In the genomic region with DNA sequence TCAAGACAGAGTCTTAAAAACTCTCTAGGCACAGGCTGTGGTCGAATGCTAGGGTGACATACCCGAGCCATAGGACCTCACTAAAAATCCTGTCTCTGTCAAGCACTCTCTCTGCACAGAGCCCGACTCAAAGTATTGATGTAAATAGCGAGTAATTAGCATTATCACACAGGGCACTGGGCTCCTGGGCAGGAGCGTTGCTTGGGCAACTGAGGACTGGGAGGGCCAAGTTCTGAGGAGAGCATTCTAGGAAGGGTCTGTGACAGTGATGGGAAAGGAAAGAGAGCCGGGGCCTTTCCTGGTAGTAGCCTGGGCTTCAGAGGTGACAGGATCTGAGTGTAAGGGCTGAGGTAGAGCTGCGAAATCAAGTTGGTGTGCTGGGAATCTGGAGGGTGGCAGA, we compare ENCODE assay signal across 12 mouse cellular contexts. TPM values are rescaled to one million over a fixed set of nuclear protein-coding genes. Genes with fewer than 3 reads are reported as not detected.
DNase-seq lines count a peak whose midpoint lies in the region; ATAC-seq and TF ChIP-seq lines count a peak whose summit lies in the region.
"Had no signal": no experiment of that assay in that cellular context is flagged by ENCODE, and none has a peak within 500 bp of the region (broad histone marks: within the 10 kb centered on the region; RNA-seq: fewer than 3 reads in every experiment).

No protein-coding gene starts in this region.

- no peak for DNase-seq in lung, embryonic 14.5 days
- no peak for DNase-seq in lung, postnatal 14 days
- no peak for DNase-seq in spleen, postnatal 4 days (ENCODE audit: low spot score in 2 of 2)
- DNase-seq in yolk sac, embryonic 10.5 days (ENCODE audit: low spot score) = no peak
- no peak for DNase-seq in c-Kit-positive CD71-positive TER-119-positive erythroid progenitor cells, embryonic 14.5 days (ENCODE audit: low spot score)
- DNase-seq: gastrocnemius, postnatal 36 days; spleen, adult 18-20 months had no signal

- WGBS in lung, embryonic 14.5 days = 56% methylated on average over 7 of the region's 7 CpGs
- 8% methylated on average over 7 of the region's 7 CpGs for WGBS in forebrain, embryonic 15.5 days
- WGBS in limb, embryonic 12.5 days = 36% methylated on average over 7 of the region's 7 CpGs
- 19% methylated on average over 7 of the region's 7 CpGs for WGBS in neural tube, embryonic 15.5 days

- peaks cover 21% of the 10 kb centered on the region for H3K4me1 ChIP-seq in lung, embryonic 14.5 days (ENCODE audit: insufficient read depth)
- H3K4me1 ChIP-seq in forebrain, embryonic 15.5 days = peaks cover 68% of the 10 kb centered on the region
- H3K4me1 ChIP-seq in limb, embryonic 12.5 days (replicated peaks) = peaks cover 63% of the 10 kb centered on the region
- H3K4me1 ChIP-seq in neural tube, embryonic 15.5 days = peaks cover 69% of the 10 kb centered on the region

- H3K4me3 ChIP-seq in lung, embryonic 14.5 days (ENCODE audit: low read depth, low read length) = no peak overlapping the region
- peak overlapping the region; percentile 74 for H3K4me3 ChIP-seq in forebrain, embryonic 15.5 days
- no peak overlapping the region for H3K4me3 ChIP-seq in limb, embryonic 12.5 days (replicated peaks)
- peak overlapping the region; percentile 80 for H3K4me3 ChIP-seq in neural tube, embryonic 15.5 days (replicated peaks)
- H3K4me3 ChIP-seq: liver, embryonic 15.5 days had no signal

- no peaks in the 10 kb centered on the region for H3K9me3 ChIP-seq in lung, embryonic 14.5 days (ENCODE audit: low read depth, low read length)
- no peaks in the 10 kb centered on the region for H3K9me3 ChIP-seq in forebrain, embryonic 15.5 days
- no peaks in the 10 kb centered on the region for H3K9me3 ChIP-seq in limb, embryonic 12.5 days
- no peaks in the 10 kb centered on the region for H3K9me3 ChIP-seq in neural tube, embryonic 15.5 days (replicated peaks)
- H3K9me3 ChIP-seq: liver, embryonic 15.5 days had no signal

- no peak overlapping the region for H3K9ac ChIP-seq in lung, embryonic 14.5 days
- H3K9ac ChIP-seq in forebrain, embryonic 15.5 days (replicated peaks) = peak overlapping the region; percentile 86
- no peak overlapping the region for H3K9ac ChIP-seq in limb, embryonic 12.5 days (replicated peaks)
- peak overlapping the region; percentile 82 for H3K9ac ChIP-seq in neural tube, embryonic 15.5 days (replicated peaks)
- H3K9ac ChIP-seq: liver, embryonic 15.5 days had no signal

- H3K36me3 ChIP-seq in lung, embryonic 14.5 days (ENCODE audit: insufficient read depth) = no peaks in the 10 kb centered on the region
- peaks cover 7% of the 10 kb centered on the region for H3K36me3 ChIP-seq in forebrain, embryonic 15.5 days
- peaks cover 4% of the 10 kb centered on the region for H3K36me3 ChIP-seq in limb, embryonic 12.5 days
- H3K36me3 ChIP-seq in neural tube, embryonic 15.5 days = peaks cover 4% of the 10 kb centered on the region
- H3K36me3 ChIP-seq: liver, embryonic 15.5 days had no signal

- peak overlapping the region; percentile 79; the same call in 1 of the 2 replicates for H3K4me2 ChIP-seq in lung, embryonic 14.5 days
- H3K4me2 ChIP-seq in forebrain, embryonic 15.5 days (replicated peaks) = peak overlapping the region; percentile 97
- H3K4me2 ChIP-seq in limb, embryonic 12.5 days = peak overlapping the region; percentile 98; the same call in 1 of the 2 replicates
- peak overlapping the region; percentile 71 for H3K4me2 ChIP-seq in neural tube, embryonic 15.5 days

- no peak for ATAC-seq in lung, embryonic 14.5 days (ENCODE audit: insufficient read depth)
- no peak for ATAC-seq in forebrain, embryonic 15.5 days (replicated peaks)
- ATAC-seq in limb, embryonic 12.5 days (ENCODE audit: insufficient number of reproducible peaks, insufficient read depth, low FRiP score, low TSS enrichment, low read depth) = no peak
- no peak for ATAC-seq in neural tube, embryonic 15.5 days (ENCODE audit: low FRiP score)
- ATAC-seq: intestine, postnatal 0 days had no signal

- H3K27me3 ChIP-seq in lung, embryonic 14.5 days (ENCODE audit: insufficient read depth, low read length) = peaks cover 15% of the 10 kb centered on the region; the same call in 1 of the 2 replicates
- no peaks in the 10 kb centered on the region for H3K27me3 ChIP-seq in forebrain, embryonic 15.5 days
- peaks cover 17% of the 10 kb centered on the region; the same call in 1 of the 2 replicates for H3K27me3 ChIP-seq in limb, embryonic 12.5 days
- H3K27me3 ChIP-seq in neural tube, embryonic 15.5 days (replicated peaks) = no peaks in the 10 kb centered on the region

- no peak for TF ChIP-seq CTCF in lung, embryonic 14.5 days (IDR thresholded peaks at IDR 0.05; ENCODE audit: low read depth)

- no peak overlapping the region for H3K27ac ChIP-seq in lung, embryonic 14.5 days (ENCODE audit: low read depth)
- H3K27ac ChIP-seq in forebrain, embryonic 15.5 days (replicated peaks) = peak overlapping the region; percentile 89
- H3K27ac ChIP-seq in limb, embryonic 12.5 days = no peak overlapping the region
- H3K27ac ChIP-seq in neural tube, embryonic 15.5 days (replicated peaks) = peak overlapping the region; percentile 89
- H3K27ac ChIP-seq: liver, embryonic 15.5 days had no signal

RNA-seq across cellular contexts. Expression of gene Dpf1, which starts 2.4 kb away (rescaled TPM):
- 13.5 and 14.7 TPM in 2 replicates for polyA plus RNA-seq in lung, embryonic 14.5 days (2014; fragmentation: Nextera tagmentation; extraction: Ambion mirVana)
- 240 and 243 TPM in 2 replicates for polyA plus RNA-seq in forebrain, embryonic 15.5 days (2015; fragmentation: Nextera tagmentation; extraction: Ambion mirVana)
- polyA plus RNA-seq in limb, embryonic 12.5 days (2016; fragmentation: Nextera tagmentation; extraction: Ambion mirVana) = 22.4 and 23.7 TPM in 2 replicates
- polyA plus RNA-seq in neural tube, embryonic 15.5 days (2015; fragmentation: Nextera tagmentation; extraction: Ambion mirVana) = 148 and 198 TPM in 2 replicates

RNA-seq across cellular contexts. Expression of gene Ppp1r14a, which starts 17.0 kb away (rescaled TPM):
- polyA plus RNA-seq in lung, embryonic 14.5 days (2014; fragmentation: Nextera tagmentation; extraction: Ambion mirVana) = 114 and 127 TPM in 2 replicates
- 6.5 and 8.7 TPM in 2 replicates for polyA plus RNA-seq in forebrain, embryonic 15.5 days (2015; fragmentation: Nextera tagmentation; extraction: Ambion mirVana)
- polyA plus RNA-seq in limb, embryonic 12.5 days (2016; fragmentation: Nextera tagmentation; extraction: Ambion mirVana) = 7.6 and 8.0 TPM in 2 replicates
- polyA plus RNA-seq in neural tube, embryonic 15.5 days (2015; fragmentation: Nextera tagmentation; extraction: Ambion mirVana) = 2.8 and 13.3 TPM in 2 replicates

RNA-seq across cellular contexts. Expression of gene Spint2, which starts 24.4 kb away (rescaled TPM):
- polyA plus RNA-seq in lung, embryonic 14.5 days (2014; fragmentation: Nextera tagmentation; extraction: Ambion mirVana) = 243 and 265 TPM in 2 replicates
- 43.8 and 48.8 TPM in 2 replicates for polyA plus RNA-seq in forebrain, embryonic 15.5 days (2015; fragmentation: Nextera tagmentation; extraction: Ambion mirVana)
- 106 and 107 TPM in 2 replicates for polyA plus RNA-seq in limb, embryonic 12.5 days (2016; fragmentation: Nextera tagmentation; extraction: Ambion mirVana)
- 62.7 and 140 TPM in 2 replicates for polyA plus RNA-seq in neural tube, embryonic 15.5 days (2015; fragmentation: Nextera tagmentation; extraction: Ambion mirVana)

RNA-seq across cellular contexts. Expression of gene 2200002D01Rik, which starts 57.8 kb away (rescaled TPM):
- 4.6 and 4.7 TPM in 2 replicates for polyA plus RNA-seq in lung, embryonic 14.5 days (2014; fragmentation: Nextera tagmentation; extraction: Ambion mirVana)
- polyA plus RNA-seq in forebrain, embryonic 15.5 days (2015; fragmentation: Nextera tagmentation; extraction: Ambion mirVana) = 0.95 TPM in 1 of 2 replicates, not detected in the other
- polyA plus RNA-seq in limb, embryonic 12.5 days (2016; fragmentation: Nextera tagmentation; extraction: Ambion mirVana) = 2.5 and 2.7 TPM in 2 replicates
- polyA plus RNA-seq in neural tube, embryonic 15.5 days (2015; fragmentation: Nextera tagmentation; extraction: Ambion mirVana) = 1.4 and 12.8 TPM in 2 replicates

Comparison
In these comparisons a context has a peak if more than half of its experiments do, and no peak if none do; other contexts are left out.
1. H3K27ac ChIP-seq: peak in forebrain, embryonic 15.5 days (single experiment) and neural tube, embryonic 15.5 days (single experiment); none in lung, embryonic 14.5 days (single experiment) and limb, embryonic 12.5 days (single experiment).
2. H3K4me3 ChIP-seq: peak in forebrain, embryonic 15.5 days (single experiment) and neural tube, embryonic 15.5 days (single experiment); none in lung, embryonic 14.5 days (single experiment) and limb, embryonic 12.5 days (single experiment).
3. H3K9ac ChIP-seq: peak in forebrain, embryonic 15.5 days (single experiment) and neural tube, embryonic 15.5 days (single experiment); none in lung, embryonic 14.5 days (single experiment) and limb, embryonic 12.5 days (single experiment).
4. Peak in every context shown above with its lines, with median percentiles within 50 percentile points of each other: H3K4me2 ChIP-seq.